Mouse (Mus musculus): Measurements from ENCODE around the gene Tfcp2. TPM values are rescaled to one million over a fixed set of nuclear protein-coding genes. Genes with fewer than 3 reads are reported as not detected.

Gene Tfcp2
- polyA plus RNA-seq, 1 experiment from 2014 or later, result 15.8 TPM

DNA sequence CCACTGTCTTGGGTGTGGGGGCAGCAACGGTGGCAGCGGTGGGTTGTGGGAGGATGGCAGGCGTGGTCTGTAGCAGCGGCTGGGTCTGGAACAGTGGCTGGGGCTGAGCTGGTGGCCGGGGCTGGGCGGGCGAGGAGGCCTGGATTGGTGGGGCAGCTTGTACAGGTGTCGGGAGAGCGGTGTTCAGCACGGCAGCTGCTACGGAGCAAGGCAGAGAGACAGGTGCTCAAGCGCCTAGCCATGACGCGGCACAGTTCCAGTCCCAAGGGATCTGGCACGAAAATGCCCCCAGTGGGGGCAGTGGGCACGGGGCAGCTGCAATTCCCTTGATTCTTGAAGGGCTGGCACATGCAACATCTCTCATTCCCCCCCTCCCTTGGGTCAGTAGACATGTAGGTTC, 34.1 kb upstream of the Tfcp2 start:
- H3K4me1 ChIP-seq (replicated peaks), result no peaks in the 10 kb centered on the region
- H3K36me3 ChIP-seq, result peaks cover 12% of the 10 kb centered on the region
- no peak overlapping the region for H3K4me2 ChIP-seq
- H3K9me3 ChIP-seq (replicated peaks), result no peaks in the 10 kb centered on the region
- H3K4me3 ChIP-seq, result no peak overlapping the region
- no peak overlapping the region for H3K9ac ChIP-seq
- no peak overlapping the region for H3K27ac ChIP-seq
- no peaks in the 10 kb centered on the region for H3K27me3 ChIP-seq
- WGBS, result 91% methylated on average over 16 of the region's 16 CpGs
- ATAC-seq (replicated peaks; ENCODE audit: insufficient number of reproducible peaks, insufficient read depth, low FRiP score, low read depth), result no peak

GRCm38 (mm10) chr15:100580108-100580507, 28.3 kb upstream of the Tfcp2 start:
- H3K27me3 ChIP-seq, result no peaks in the 10 kb centered on the region
- 87% methylated on average over 10 of the region's 10 CpGs for WGBS
- H3K4me2 ChIP-seq, result no peak overlapping the region
- no peak overlapping the region for H3K27ac ChIP-seq
- no peaks in the 10 kb centered on the region; the same call in 1 of the 2 replicates for H3K36me3 ChIP-seq
- ATAC-seq (replicated peaks; ENCODE audit: insufficient number of reproducible peaks, insufficient read depth, low FRiP score, low read depth), result no peak
- H3K4me3 ChIP-seq, result no peak overlapping the region
- H3K9ac ChIP-seq, result no peak overlapping the region
- H3K4me1 ChIP-seq (replicated peaks), result no peaks in the 10 kb centered on the region
- no peaks in the 10 kb centered on the region for H3K9me3 ChIP-seq (replicated peaks)

DNA sequence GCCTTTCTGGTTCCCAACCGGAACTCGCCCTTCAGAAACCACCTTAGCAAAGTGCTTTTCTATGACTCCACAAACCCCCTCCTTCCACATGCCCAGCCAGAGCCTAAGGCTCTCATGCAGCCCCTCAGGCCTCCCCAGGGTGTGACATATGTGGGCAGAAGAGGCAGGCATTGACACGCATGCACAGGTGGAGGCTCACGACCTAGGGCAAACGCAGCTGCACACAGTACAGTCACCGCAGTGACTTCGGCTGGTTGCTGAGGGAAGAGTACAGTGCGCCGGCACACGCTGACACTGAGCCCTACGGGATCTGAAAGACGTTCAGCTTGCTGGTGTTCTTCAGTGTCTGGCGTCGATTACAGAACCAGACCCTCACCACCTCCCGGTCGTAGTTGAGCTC, 26.2 kb upstream of the Tfcp2 start:
- ATAC-seq (replicated peaks; ENCODE audit: insufficient number of reproducible peaks, insufficient read depth, low FRiP score, low read depth), result no peak
- Histone ChIP-seq H3K9me3 (replicated peaks) (no peaks in the 10 kb centered on the region), H3K36me3 (no peaks in the 10 kb centered on the region; the same call in 1 of the 2 replicates), H3K4me3 (no peak overlapping the region), H3K27me3 (no peaks in the 10 kb centered on the region), H3K27ac (no peak overlapping the region), H3K9ac (no peak overlapping the region), H3K4me2 (no peak overlapping the region), H3K4me1 (replicated peaks) (peaks cover 13% of the 10 kb centered on the region)
- WGBS, result 82% methylated on average over 16 of the region's 16 CpGs

DNA sequence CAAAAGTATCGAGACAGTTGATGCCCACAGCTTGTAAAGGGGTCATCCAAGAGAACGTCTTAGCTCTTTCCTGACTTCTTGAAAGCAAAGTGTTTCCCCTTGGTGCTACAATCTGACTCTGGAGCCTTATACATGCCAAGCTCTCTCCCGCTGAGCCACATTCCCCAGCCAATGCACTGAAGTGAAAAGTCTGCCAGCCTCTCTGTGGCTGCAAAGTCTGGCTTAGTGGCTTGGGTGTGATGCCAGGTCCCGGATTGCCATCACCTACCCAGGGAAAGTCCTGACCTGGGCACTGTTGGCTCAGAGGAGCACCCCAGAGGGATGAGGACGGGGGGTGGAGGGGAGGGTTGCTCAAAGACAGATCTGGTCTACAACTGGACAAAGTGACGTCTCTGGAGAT, 25.0 kb upstream of the Tfcp2 start:
- Histone ChIP-seq H3K4me2 (no peak overlapping the region), H3K9me3 (replicated peaks) (no peaks in the 10 kb centered on the region), H3K27ac (no peak overlapping the region), H3K36me3 (no peaks in the 10 kb centered on the region; the same call in 1 of the 2 replicates), H3K27me3 (no peaks in the 10 kb centered on the region), H3K4me3 (no peak overlapping the region), H3K4me1 (replicated peaks) (peaks cover 13% of the 10 kb centered on the region), H3K9ac (no peak overlapping the region)
- WGBS, result 74% methylated on average over 6 of the region's 6 CpGs
- ATAC-seq (replicated peaks; ENCODE audit: insufficient number of reproducible peaks, insufficient read depth, low FRiP score, low read depth), result no peak

DNA sequence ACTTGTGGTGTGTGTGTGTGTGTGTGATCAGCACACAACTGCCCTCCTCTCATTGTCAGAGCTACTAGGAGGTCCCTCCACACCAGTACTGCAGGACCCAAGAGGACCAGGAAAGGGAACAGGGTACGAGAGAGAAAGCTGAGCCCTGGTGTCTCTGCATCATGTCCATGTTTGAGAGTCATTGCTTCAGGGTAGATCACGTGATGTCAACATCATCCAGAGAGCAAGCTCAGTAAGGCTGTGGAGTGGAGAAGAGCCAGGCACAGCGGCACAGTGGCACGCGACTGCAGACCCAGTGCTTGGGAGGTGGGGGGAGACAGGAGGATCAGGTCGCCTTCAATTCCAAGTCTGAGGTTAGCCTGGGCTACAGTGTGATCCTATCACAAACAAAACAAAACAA, 24.6 kb upstream of the Tfcp2 start:
- H3K27ac ChIP-seq, result no peak overlapping the region
- H3K4me2 ChIP-seq, result no peak overlapping the region
- H3K4me3 ChIP-seq, result no peak overlapping the region
- no peaks in the 10 kb centered on the region for H3K27me3 ChIP-seq
- no peaks in the 10 kb centered on the region for H3K9me3 ChIP-seq (replicated peaks)
- 80% methylated on average over 6 of the region's 6 CpGs for WGBS
- no peak overlapping the region for H3K9ac ChIP-seq
- peaks cover 13% of the 10 kb centered on the region for H3K4me1 ChIP-seq (replicated peaks)
- no peak for ATAC-seq (replicated peaks; ENCODE audit: insufficient number of reproducible peaks, insufficient read depth, low FRiP score, low read depth)
- H3K36me3 ChIP-seq, result no peaks in the 10 kb centered on the region; the same call in 1 of the 2 replicates

GRCm38 (mm10) chr15:100575366-100575765, 23.6 kb upstream of the Tfcp2 start:
- Histone ChIP-seq H3K27ac (no peak overlapping the region), H3K9me3 (replicated peaks) (no peaks in the 10 kb centered on the region), H3K27me3 (no peaks in the 10 kb centered on the region), H3K4me3 (no peak overlapping the region), H3K4me1 (replicated peaks) (peaks cover 13% of the 10 kb centered on the region), H3K36me3 (no peaks in the 10 kb centered on the region; the same call in 1 of the 2 replicates), H3K9ac (no peak overlapping the region), H3K4me2 (no peak overlapping the region)
- 86% methylated on average over 12 of the region's 12 CpGs for WGBS
- ATAC-seq (replicated peaks; ENCODE audit: insufficient number of reproducible peaks, insufficient read depth, low FRiP score, low read depth), result no peak

GRCm38 (mm10) chr15:100574378-100574777, 22.6 kb upstream of the Tfcp2 start:
- H3K4me2 ChIP-seq, result peak overlapping the region; percentile 32
- no peak overlapping the region for H3K9ac ChIP-seq
- H3K9me3 ChIP-seq (replicated peaks), result no peaks in the 10 kb centered on the region
- H3K4me1 ChIP-seq (replicated peaks), result peaks cover 13% of the 10 kb centered on the region
- H3K4me3 ChIP-seq, result no peak overlapping the region
- no peaks in the 10 kb centered on the region for H3K27me3 ChIP-seq
- WGBS, result 62% methylated on average over 2 of the region's 2 CpGs
- peak overlapping the region; percentile 59 for H3K27ac ChIP-seq
- H3K36me3 ChIP-seq, result no peaks in the 10 kb centered on the region; the same call in 1 of the 2 replicates
- no peak for ATAC-seq (replicated peaks; ENCODE audit: insufficient number of reproducible peaks, insufficient read depth, low FRiP score, low read depth)

GRCm38 (mm10) chr15:100573946-100574345, 22.1 kb upstream of the Tfcp2 start:
- no peak overlapping the region for H3K9ac ChIP-seq
- 0 out of 2 replicates have a peak, but pooled peaks have one; percentile 53 for ATAC-seq (replicated peaks; ENCODE audit: insufficient number of reproducible peaks, insufficient read depth, low FRiP score, low read depth)
- no peaks in the 10 kb centered on the region for H3K9me3 ChIP-seq (replicated peaks)
- no peaks in the 10 kb centered on the region; the same call in 1 of the 2 replicates for H3K36me3 ChIP-seq
- peak overlapping the region; percentile 32 for H3K4me2 ChIP-seq
- H3K4me1 ChIP-seq (replicated peaks), result peaks cover 13% of the 10 kb centered on the region
- no peaks in the 10 kb centered on the region for H3K27me3 ChIP-seq
- WGBS, result 24% methylated on average over 6 of the region's 6 CpGs
- peak overlapping the region; percentile 59 for H3K27ac ChIP-seq
- no peak overlapping the region for H3K4me3 ChIP-seq

GRCm38 (mm10) chr15:100569239-100569638, 17.4 kb upstream of the Tfcp2 start:
- H3K4me1 ChIP-seq (replicated peaks), result peaks cover 11% of the 10 kb centered on the region
- H3K9me3 ChIP-seq (replicated peaks), result no peaks in the 10 kb centered on the region
- no peak overlapping the region for H3K4me2 ChIP-seq
- H3K4me3 ChIP-seq, result no peak overlapping the region
- no peak for ATAC-seq (replicated peaks; ENCODE audit: insufficient number of reproducible peaks, insufficient read depth, low FRiP score, low read depth)
- H3K9ac ChIP-seq, result no peak overlapping the region
- 64% methylated on average over 3 of the region's 3 CpGs for WGBS
- H3K27me3 ChIP-seq, result no peaks in the 10 kb centered on the region
- H3K27ac ChIP-seq, result no peak overlapping the region
- no peaks in the 10 kb centered on the region for H3K36me3 ChIP-seq

DNA sequence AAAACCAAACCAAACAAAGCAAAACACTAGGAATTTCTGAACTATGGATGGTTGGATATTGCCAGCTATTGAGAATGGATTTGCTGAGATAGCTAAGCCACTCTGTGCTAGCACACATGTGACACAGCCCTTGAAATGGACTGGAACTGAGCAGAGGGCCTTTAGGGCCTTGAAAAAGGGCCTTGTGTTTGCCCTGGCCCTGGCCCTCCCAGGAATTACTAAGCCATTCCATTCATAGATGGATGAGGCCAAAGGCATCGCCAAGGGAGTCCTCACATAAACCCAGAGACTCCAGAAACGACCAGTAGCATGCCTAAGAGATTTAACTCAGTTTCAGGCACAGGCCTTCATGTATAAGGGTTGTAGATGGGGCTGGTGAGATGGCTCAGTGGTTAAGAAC, 14.7 kb upstream of the Tfcp2 start:
- Histone ChIP-seq H3K4me1 (replicated peaks) (no peaks in the 10 kb centered on the region), H3K9ac (no peak overlapping the region), H3K4me3 (no peak overlapping the region), H3K9me3 (replicated peaks) (no peaks in the 10 kb centered on the region), H3K27ac (no peak overlapping the region), H3K27me3 (no peaks in the 10 kb centered on the region), H3K36me3 (no peaks in the 10 kb centered on the region), H3K4me2 (no peak overlapping the region)
- WGBS, result 57% methylated on average over 2 of the region's 2 CpGs
- no peak for ATAC-seq (replicated peaks; ENCODE audit: insufficient number of reproducible peaks, insufficient read depth, low FRiP score, low read depth)

DNA sequence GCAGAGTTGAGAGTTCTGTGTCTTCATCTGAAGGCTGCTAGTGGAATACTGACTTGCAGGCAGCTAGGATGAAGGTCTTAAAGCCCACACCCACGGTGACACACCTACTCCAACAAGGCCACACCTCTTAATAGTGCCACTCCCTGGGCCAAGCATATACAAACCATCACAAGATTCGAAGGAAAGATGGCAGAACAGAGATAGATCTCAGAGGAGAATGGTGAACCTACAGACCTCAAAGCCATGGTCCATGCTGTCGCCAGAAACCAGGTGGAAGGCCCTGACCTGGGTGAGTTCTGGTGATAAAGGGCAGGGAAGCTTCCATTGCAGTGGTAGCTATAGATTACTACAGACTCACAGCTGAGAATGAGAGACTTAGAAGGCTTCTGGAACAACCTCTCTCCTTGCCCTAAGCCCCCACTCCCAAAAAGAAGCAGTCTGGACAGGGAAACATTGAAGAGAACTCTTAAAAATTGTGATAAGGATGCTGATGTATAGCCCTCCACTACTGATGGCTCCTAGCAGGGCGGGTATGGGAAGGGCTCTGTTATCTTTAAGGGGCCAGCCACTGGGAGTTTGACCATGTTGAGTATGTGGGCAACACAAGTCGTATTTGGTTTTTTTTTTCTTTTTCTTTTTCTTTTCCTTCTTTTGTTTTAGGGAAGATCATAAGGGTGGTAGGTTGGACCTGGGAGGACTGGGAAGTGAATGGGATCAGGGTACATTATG, 6.1 kb upstream of the Tfcp2 start:
- WGBS, result 73% methylated on average over 5 of the region's 5 CpGs
- ATAC-seq (replicated peaks; ENCODE audit: insufficient number of reproducible peaks, insufficient read depth, low FRiP score, low read depth), result no peak
- no peak overlapping the region for H3K27ac ChIP-seq

GRCm38 (mm10) chr15:100556378-100556777, 4.6 kb upstream of the Tfcp2 start:
- whole genome bisulfite sequencing, result 61% methylated on average over 9 of the region's 9 CpGs
- Histone ChIP-seq H3K36me3 (no peaks in the 10 kb centered on the region), H3K9ac (no peak overlapping the region), H3K4me2 (no peak overlapping the region), H3K9me3 (replicated peaks) (no peaks in the 10 kb centered on the region), H3K4me3 (no peak overlapping the region), H3K27ac (no peak overlapping the region), H3K27me3 (no peaks in the 10 kb centered on the region), H3K4me1 (replicated peaks) (peaks cover 9% of the 10 kb centered on the region)
- no peak for ATAC-seq (replicated peaks; ENCODE audit: insufficient number of reproducible peaks, insufficient read depth, low FRiP score, low read depth)

More for the DNA sequence above, 6.1 kb upstream of the Tfcp2 start:
- H3K27me3 ChIP-seq, result no peaks in the 10 kb centered on the region
- H3K9me3 ChIP-seq (replicated peaks), result no peaks in the 10 kb centered on the region
- peaks cover 9% of the 10 kb centered on the region for H3K4me1 ChIP-seq (replicated peaks)
- no peak overlapping the region for H3K4me3 ChIP-seq
- no peaks in the 10 kb centered on the region for H3K36me3 ChIP-seq
- H3K9ac ChIP-seq, result no peak overlapping the region
- H3K4me2 ChIP-seq, result no peak overlapping the region
